Mouse (Mus musculus): ENCODE results near the gene Otud3. TPM values are rescaled to one million over a fixed set of nuclear protein-coding genes. Genes with fewer than 3 reads are reported as not detected.
A peak's percentile ranks its signal among the peaks of the same experiment; 100 is the strongest.
"Not testable (repeated sequence)": the region's sequence is repeated elsewhere in the genome, so short reads cannot be mapped to it uniquely, and the experiment has no call there.

Gene Otud3
- polyA plus RNA-seq, 1 experiment from 2014 or later, result 2.6 TPM

- Histone ChIP-seq H3K4me3 (ENCODE audit: low read depth, low read length) (no peak overlapping the region), H3K4me2 (replicated peaks; ENCODE audit: low read depth) (no peak overlapping the region), H3K27me3 (ENCODE audit: control insufficient read depth, insufficient read depth, low read length) (no peaks in the 10 kb centered on the region), H3K4me1 (replicated peaks; ENCODE audit: control insufficient read depth, insufficient read depth) (no peaks in the 10 kb centered on the region), H3K36me3 (ENCODE audit: control insufficient read depth, insufficient read depth, low read length) (no peaks in the 10 kb centered on the region), H3K9me3 (ENCODE audit: control insufficient read depth, low read length) (no peaks in the 10 kb centered on the region), H3K27ac (replicated peaks) (no peak overlapping the region), H3K9ac (ENCODE audit: low read length) (no peak overlapping the region)
- DNase-seq (ENCODE audit: low spot score), result no peak
- no peak for TF ChIP-seq EP300 (optimal IDR thresholded peaks at IDR 0.05)
- no peak for TF ChIP-seq CTCF (IDR thresholded peaks at IDR 0.05; ENCODE audit: low read depth)
- WGBS, result 88% methylated on average over 2 of the region's 2 CpGs
- no peak for ATAC-seq (ENCODE audit: low FRiP score, low TSS enrichment)
These were observed 37.8 kb downstream of the Otud3 start for GRCm38 (mm10) chr4:138875986-138876385.

DNA sequence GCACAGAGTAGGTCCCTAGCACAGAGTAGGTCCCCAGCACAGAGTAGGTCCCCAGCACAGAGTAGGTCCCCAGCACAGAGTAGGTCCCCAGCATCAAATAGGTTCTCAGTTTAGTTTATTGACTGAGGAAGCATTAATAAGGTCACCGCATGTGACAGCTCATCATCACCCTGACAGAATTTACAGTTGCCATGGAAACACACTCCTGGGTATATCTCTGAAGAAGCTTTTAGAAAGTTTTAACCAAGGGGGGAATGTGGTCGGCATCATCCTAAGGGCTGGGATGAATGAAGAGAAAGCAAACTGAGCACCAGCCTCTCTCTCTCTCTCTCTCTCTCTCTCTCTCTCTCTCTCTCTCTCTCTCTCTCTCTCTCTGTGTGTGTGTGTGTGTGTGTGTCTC, 38.5 kb downstream of the Otud3 start:
- not testable (repeated sequence) for ATAC-seq (ENCODE audit: low FRiP score, low TSS enrichment); H3K4me2 ChIP-seq (replicated peaks; ENCODE audit: low read depth); H3K4me3 ChIP-seq (ENCODE audit: low read depth, low read length); H3K36me3 ChIP-seq (ENCODE audit: control insufficient read depth, insufficient read depth, low read length); H3K27ac ChIP-seq (replicated peaks); H3K4me1 ChIP-seq (replicated peaks; ENCODE audit: control insufficient read depth, insufficient read depth); H3K9ac ChIP-seq (ENCODE audit: low read length); H3K27me3 ChIP-seq (ENCODE audit: control insufficient read depth, insufficient read depth, low read length); DNase-seq (ENCODE audit: low spot score); H3K9me3 ChIP-seq (ENCODE audit: control insufficient read depth, low read length)
- 78% methylated on average over 2 of the region's 2 CpGs for WGBS

GRCm38 (mm10) chr4:138873864-138874263, 39.9 kb downstream of the Otud3 start, which contains the start of gene Gm13030:
Gene Gm13030, minus strand, starts transcription at chr4:138873964.
- TF ChIP-seq CTCF (IDR thresholded peaks at IDR 0.05; ENCODE audit: low read depth) (no peak), EP300 (optimal IDR thresholded peaks at IDR 0.05) (no peak)
- 68% methylated on average over 6 of the region's 6 CpGs for WGBS
- DNase-seq (ENCODE audit: low spot score) (no peak), ATAC-seq (ENCODE audit: low FRiP score, low TSS enrichment) (no peak)
- H3K36me3 ChIP-seq (ENCODE audit: control insufficient read depth, insufficient read depth, low read length), result no peaks in the 10 kb centered on the region
- H3K9me3 ChIP-seq (ENCODE audit: control insufficient read depth, low read length), result no peaks in the 10 kb centered on the region
- no peak within 1 kb of the TSS for H3K27ac ChIP-seq (replicated peaks)
- H3K4me3 ChIP-seq (ENCODE audit: low read depth, low read length), result no peak within 1 kb of the TSS
- H3K4me1 ChIP-seq (replicated peaks; ENCODE audit: control insufficient read depth, insufficient read depth), result no peaks in the 10 kb centered on the region
- no peaks in the 10 kb centered on the region for H3K27me3 ChIP-seq (ENCODE audit: control insufficient read depth, insufficient read depth, low read length)
- no peak within 1 kb of the TSS for H3K4me2 ChIP-seq (replicated peaks; ENCODE audit: low read depth)
- no peak within 1 kb of the TSS for H3K9ac ChIP-seq (ENCODE audit: low read length)

DNA sequence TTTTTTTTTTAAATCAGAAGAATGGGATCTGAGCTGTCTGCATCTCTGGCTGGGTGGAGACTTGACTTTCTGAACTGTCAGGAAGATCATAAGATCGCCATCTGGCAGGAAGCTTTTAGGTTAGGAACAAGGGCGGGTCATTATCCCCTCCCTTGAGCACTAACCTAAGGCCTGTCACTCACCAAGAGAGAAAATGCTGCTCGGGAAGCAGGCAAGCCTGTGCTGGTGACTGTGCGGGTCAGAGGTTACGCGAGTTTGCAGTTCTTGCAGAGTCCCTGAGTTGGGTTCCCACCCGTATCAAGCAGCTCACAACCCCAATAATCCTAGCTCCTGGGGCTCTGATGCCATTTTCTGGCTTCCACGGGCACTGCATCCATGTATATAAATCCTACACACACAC, 45.1 kb downstream of the Otud3 start:
- Histone ChIP-seq H3K27me3 (ENCODE audit: control insufficient read depth, insufficient read depth, low read length) (no peaks in the 10 kb centered on the region), H3K9ac (ENCODE audit: low read length) (no peak overlapping the region), H3K9me3 (ENCODE audit: control insufficient read depth, low read length) (no peaks in the 10 kb centered on the region), H3K4me1 (replicated peaks; ENCODE audit: control insufficient read depth, insufficient read depth) (no peaks in the 10 kb centered on the region), H3K4me3 (ENCODE audit: low read depth, low read length) (no peak overlapping the region), H3K36me3 (ENCODE audit: control insufficient read depth, insufficient read depth, low read length) (no peaks in the 10 kb centered on the region), H3K4me2 (replicated peaks; ENCODE audit: low read depth) (no peak overlapping the region), H3K27ac (replicated peaks) (no peak overlapping the region)
- DNase-seq (ENCODE audit: low spot score), result no peak
- no peak for ATAC-seq (ENCODE audit: low FRiP score, low TSS enrichment)
- 56% methylated on average over 8 of the region's 8 CpGs for WGBS
- no peak for TF ChIP-seq CTCF (IDR thresholded peaks at IDR 0.05; ENCODE audit: low read depth)

DNA sequence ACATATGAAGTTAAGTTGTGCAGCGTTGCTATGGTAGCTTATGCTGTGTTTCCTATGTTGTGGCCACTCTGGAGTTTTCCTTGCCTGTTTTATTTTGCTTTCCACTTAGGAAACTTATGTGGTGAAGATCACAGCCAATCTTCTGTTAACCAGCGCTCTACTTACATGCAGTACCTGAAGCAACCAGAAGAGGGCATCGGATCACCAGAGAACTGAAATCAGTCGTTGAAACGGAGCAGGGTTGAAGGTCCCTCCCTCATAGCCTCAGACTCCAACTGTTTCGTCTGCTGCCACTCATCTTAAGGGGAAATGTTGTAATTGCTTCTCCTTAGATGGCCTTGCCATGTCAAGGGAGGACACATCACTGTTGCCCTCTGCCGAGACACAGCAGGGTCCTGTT, 47.3 kb downstream of the Otud3 start:
- Histone ChIP-seq H3K9ac (ENCODE audit: low read length) (no peak overlapping the region), H3K9me3 (ENCODE audit: control insufficient read depth, low read length) (no peaks in the 10 kb centered on the region), H3K4me2 (replicated peaks; ENCODE audit: low read depth) (no peak overlapping the region), H3K36me3 (ENCODE audit: control insufficient read depth, insufficient read depth, low read length) (no peaks in the 10 kb centered on the region), H3K27ac (replicated peaks) (no peak overlapping the region), H3K4me3 (ENCODE audit: low read depth, low read length) (no peak overlapping the region), H3K4me1 (replicated peaks; ENCODE audit: control insufficient read depth, insufficient read depth) (no peaks in the 10 kb centered on the region), H3K27me3 (ENCODE audit: control insufficient read depth, insufficient read depth, low read length) (no peaks in the 10 kb centered on the region)
- 15% methylated on average over 7 of the region's 7 CpGs for WGBS
- ATAC-seq (ENCODE audit: low FRiP score, low TSS enrichment) (peak; percentile 39; the same call in 1 of the 2 replicates), DNase-seq (ENCODE audit: low spot score) (peak; percentile 76)
- TF ChIP-seq CTCF (IDR thresholded peaks at IDR 0.05; ENCODE audit: low read depth), result peak; percentile 95
- TF ChIP-seq EP300 (optimal IDR thresholded peaks at IDR 0.05), result no peak

DNA sequence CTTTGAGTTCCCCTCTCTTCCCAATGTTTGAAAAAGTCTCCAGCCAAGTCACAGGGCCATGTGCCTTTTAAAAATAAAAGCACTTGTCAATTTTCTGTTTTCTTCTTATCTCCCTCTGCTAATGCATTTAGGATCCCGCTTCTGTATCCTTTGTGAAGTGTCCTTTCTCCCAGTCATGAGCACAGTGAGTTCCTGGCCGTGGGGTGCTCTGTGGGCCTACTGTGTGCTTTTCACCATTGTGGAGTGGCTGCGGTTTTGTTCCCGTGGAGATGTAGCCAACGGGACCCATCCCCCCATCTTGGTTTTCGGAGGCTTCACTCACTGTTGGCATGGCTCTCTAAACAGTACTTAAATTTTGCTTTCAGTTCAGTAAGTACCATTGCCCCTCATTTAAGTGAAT, 47.8 kb downstream of the Otud3 start:
- Histone ChIP-seq H3K9me3 (ENCODE audit: control insufficient read depth, low read length) (no peaks in the 10 kb centered on the region), H3K36me3 (ENCODE audit: control insufficient read depth, insufficient read depth, low read length) (no peaks in the 10 kb centered on the region), H3K4me1 (replicated peaks; ENCODE audit: control insufficient read depth, insufficient read depth) (no peaks in the 10 kb centered on the region), H3K27me3 (ENCODE audit: control insufficient read depth, insufficient read depth, low read length) (no peaks in the 10 kb centered on the region), H3K4me3 (ENCODE audit: low read depth, low read length) (no peak overlapping the region), H3K27ac (replicated peaks) (no peak overlapping the region), H3K4me2 (replicated peaks; ENCODE audit: low read depth) (no peak overlapping the region), H3K9ac (ENCODE audit: low read length) (no peak overlapping the region)
- TF ChIP-seq EP300 (optimal IDR thresholded peaks at IDR 0.05) (no peak), CTCF (IDR thresholded peaks at IDR 0.05; ENCODE audit: low read depth) (no peak)
- no peak for ATAC-seq (ENCODE audit: low FRiP score, low TSS enrichment)
- DNase-seq (ENCODE audit: low spot score), result no peak
- 71% methylated on average over 6 of the region's 6 CpGs for WGBS

Data from stomach, postnatal 0 days (tissue).